Mouse (Mus musculus) heart, postnatal 14 days (tissue): Measurements from ENCODE around the gene Phf19. TPM values are rescaled to one million over a fixed set of nuclear protein-coding genes. Genes with fewer than 3 reads are reported as not detected.

ENCODE experiments used
- DNase-seq, 2 experiments: peaks; one replicate each; pipeline ENCODE4 v3.0.0; 2021 to 2022
- intact Hi-C: fragments of 180-260 bp; cut with DNase I; formaldehyde crosslinking; loops from one replicate; pipeline ENCODE4 v1.15.1; 2025
- total RNA-seq, 2 experiments: library from RNA; stranded (reverse); gene quantifications; 2 replicates each; pipeline ENCODE4 v1.2.3; 2021

Phf19 gene
- total RNA-seq, 2 experiments from 2014 or later, result 1.9 TPM

GRCm38 (mm10) chr2:34901726-34902125, 12.1 kb downstream of the Phf19 start:
- intact Hi-C loops, result loop anchor here (2.0 to 10.0 kb wide), 3 partner anchors 29 to 203 kb away; partner anchors contain the start of genes AI182371, Cntrl and Rabepk
- DNase-seq, result no peak

- intact Hi-C loops, result loop anchor here (5.0 to 10.0 kb wide), 2 partner anchors 103 to 204 kb away; partner anchors contain the start of genes AI182371, Cntrl and Rabepk
- no peak for DNase-seq
These were observed 13.4 kb downstream of the Phf19 start for GRCm38 (mm10) chr2:34900412-34900811.

GRCm38 (mm10) chr2:34899682-34900081, 14.1 kb downstream of the Phf19 start:
- intact Hi-C loops, result loop anchor here (5.0 to 10.0 kb wide), 5 partner anchors 62 to 205 kb away; partner anchors contain the start of genes AI182371, Cntrl and Rabepk
- no peak for DNase-seq

GRCm38 (mm10) chr2:34897820-34898219, 16.0 kb downstream of the Phf19 start:
- intact Hi-C loops, result loop anchor here (5.0 kb wide), 3 partner anchors 61 to 116 kb away; no protein-coding TSS in a partner anchor
- DNase-seq, result peak in 1 of 2 experiments; percentile 32

GRCm38 (mm10) chr2:34896821-34897460, 16.9 kb downstream of the Phf19 start:
- DNase-seq, result no peak
- intact Hi-C loops, result loop anchor here (5.0 kb wide), 3 partner anchors 60 to 115 kb away; no protein-coding TSS in a partner anchor

- no peak for DNase-seq
- intact Hi-C loops, result loop anchor here (5.0 kb wide), 3 partner anchors 58 to 113 kb away; no protein-coding TSS in a partner anchor
These were observed 18.2 kb downstream of the Phf19 start for GRCm38 (mm10) chr2:34895503-34896113.

- DNase-seq, result no peak
- intact Hi-C loops, result no loop called here
These were observed 19.9 kb downstream of the Phf19 start for GRCm38 (mm10) chr2:34893950-34894349.

GRCm38 (mm10) chr2:34884186-34884585, 29.6 kb downstream of the Phf19 start:
- intact Hi-C loops, result no loop called here
- DNase-seq, result no peak

GRCm38 (mm10) chr2:34883190-34883589, 30.6 kb downstream of the Phf19 start:
- DNase-seq, result no peak
- intact Hi-C loops, result no loop called here

GRCm38 (mm10) chr2:34882757-34883156, 31.1 kb downstream of the Phf19 start:
- DNase-seq, result no peak
- intact Hi-C loops, result no loop called here

- intact Hi-C loops, result no loop called here
- no peak for DNase-seq
These were observed 33.8 kb downstream of the Phf19 start for GRCm38 (mm10) chr2:34880054-34880453.

- DNase-seq, result no peak
- intact Hi-C loops, result loop anchor here (5.0 kb wide), 1 partner anchor 48 kb away; the partner anchor contains the start of gene Fbxw2
These were observed 38.9 kb downstream of the Phf19 start, which contains the start of gene Psmd5 for GRCm38 (mm10) chr2:34874816-34875345. Gene Psmd5 (minus strand): TSS chr2:34874968.

- peak in 1 of 2 experiments; percentile 15 for DNase-seq
- intact Hi-C loops, result loop anchor here (5.0 kb wide), 1 partner anchor 47 kb away; the partner anchor contains the start of gene Fbxw2
These were observed 39.6 kb downstream of the Phf19 start, which contains the start of gene Cutal for GRCm38 (mm10) chr2:34874271-34874670. Gene Cutal (plus strand): TSS chr2:34874396.

- intact Hi-C loops, result loop anchor here (2.0 to 5.0 kb wide), 3 partner anchors 43 to 100 kb away; partner anchors contain the start of gene Fbxw2
- DNase-seq, result peak; percentile 91 to 93
These were observed 43.0 kb downstream of the Phf19 start for GRCm38 (mm10) chr2:34870520-34871474.

- intact Hi-C loops, result loop anchor here (2.0 to 5.0 kb wide), 3 partner anchors 42 to 101 kb away; partner anchors contain the start of gene Fbxw2
- no peak for DNase-seq
These were observed 44.1 kb downstream of the Phf19 start for GRCm38 (mm10) chr2:34869680-34870079.

GRCm38 (mm10) chr2:34857728-34858127, 56.1 kb downstream of the Phf19 start:
- intact Hi-C loops, result no loop called here
- no peak for DNase-seq

GRCm38 (mm10) chr2:34855265-34855664, 58.6 kb downstream of the Phf19 start:
- intact Hi-C loops, result no loop called here
- DNase-seq, result no peak

GRCm38 (mm10) chr2:34847702-34848101, 66.1 kb downstream of the Phf19 start:
- intact Hi-C loops, result no loop called here
- no peak for DNase-seq
